Mouse (Mus musculus) Patski (cell line): ENCODE measurements around the gene Fam217a. TPM values are rescaled to one million over a fixed set of nuclear protein-coding genes. Genes with fewer than 3 reads are reported as not detected.
"Not testable (repeated sequence)": the region's sequence is repeated elsewhere in the genome, so short reads cannot be mapped to it uniquely, and the experiment has no call there.

ENCODE experiments used
- ATAC-seq: fragments of 100-300 bp; one replicate; pipeline ENCODE4 v1.8.0; 2021
- CTCF ChIA-PET: fragments of 350-600 bp; sonication (Branson Sonifier 250); formaldehyde crosslinking; loops from one replicate; lab custom pipeline; 2022; ENCODE audit warnings: inconsistent platforms; lab: Charles Lee
- POLR2A ChIA-PET: fragments of 350-600 bp; sonication (Branson Sonifier 250); formaldehyde crosslinking; loops from one replicate; lab custom pipeline; 2022; ENCODE audit warnings: antibody characterized with exemption, inconsistent platforms; lab: Charles Lee
- DNase-seq: peaks from one replicate; pipeline ENCODE4 v3.0.0-alpha.2; 2011; ENCODE audit warnings: low read depth, low spot score
- H3K27me3 ChIP-seq: fragments of 371-371 bp; one replicate; pipeline ENCODE4 v1.5.1; 2021
- CTCF ChIP-seq: fragments of 100-300 bp; IDR thresholded peaks from one replicate; pipeline ENCODE4 v1.5.1; 2021
- in situ Hi-C: fragments of 300-500 bp; cut with MboI; formaldehyde crosslinking; loops from 3 replicates; pipeline ENCODE4 v1.11.1; 2018; ENCODE audit warnings: low pct_unique_long_range_greater_than_20kb, mixed read lengths
- polyA plus RNA-seq: library from polyadenylated mRNA; unstranded; gene quantifications from one replicate; pipeline ENCODE4 v1.2.3, GENCODE M21; 2021

Gene Fam217a
- polyA plus RNA-seq, 1 experiment from 2014 or later: not detected

GRCm38 (mm10) chr13:34956901-34957300 is 32.8 kb upstream of the Fam217a start:
- ATAC-seq (no peak), DNase-seq (no peak)
- ChIA-PET POLR2A (no interaction called here), CTCF (no interaction called here)
- peaks cover 9% of the 10 kb centered on the region for H3K27me3 ChIP-seq
- in situ Hi-C loops: no loop called here
- no peak for TF ChIP-seq CTCF

GRCm38 (mm10) chr13:34951437-34951836 is 27.3 kb upstream of the Fam217a start:
- CTCF ChIA-PET, DNase-seq, ATAC-seq, H3K27me3 ChIP-seq, POLR2A ChIA-PET: not testable (repeated sequence)
- in situ Hi-C loops: loop anchor here (5.0 kb wide), 1 partner anchor 36 kb away; no protein-coding TSS in a partner anchor

- DNase-seq: no peak
- peaks cover 5% of the 10 kb centered on the region for H3K27me3 ChIP-seq
- no peak for ATAC-seq
- in situ Hi-C loops: no loop called here
- TF ChIP-seq CTCF: no peak
- POLR2A ChIA-PET: no interaction called here
- CTCF ChIA-PET: no interaction called here
These were observed 18.3 kb upstream of the Fam217a start for GRCm38 (mm10) chr13:34942370-34942769.

GRCm38 (mm10) chr13:34934931-34935644 is 11.0 kb upstream of the Fam217a start:
- in situ Hi-C loops: no loop called here
- peaks cover 32% of the 10 kb centered on the region for H3K27me3 ChIP-seq
- TF ChIP-seq CTCF: no peak
- POLR2A ChIA-PET: no interaction called here
- ATAC-seq (no peak), DNase-seq (no peak)
- CTCF ChIA-PET: no interaction called here

GRCm38 (mm10) chr13:34916520-34917167 is 7.5 kb downstream of the Fam217a start:
- H3K27me3 ChIP-seq: peaks cover 10% of the 10 kb centered on the region
- DNase-seq: no peak
- ChIA-PET CTCF (no interaction called here), POLR2A (no interaction called here)
- no peak for TF ChIP-seq CTCF
- in situ Hi-C loops: no loop called here
- ATAC-seq: no peak

GRCm38 (mm10) chr13:34914614-34915013 is 9.5 kb downstream of the Fam217a start:
- ChIA-PET POLR2A (no interaction called here), CTCF (interaction anchor here (1.4 kb wide), 1 partner anchor 8 kb away, joined by 4 read pairs; no protein-coding TSS in a partner anchor)
- peaks cover 4% of the 10 kb centered on the region for H3K27me3 ChIP-seq
- in situ Hi-C loops: no loop called here
- no peak for TF ChIP-seq CTCF
- DNase-seq: no peak
- ATAC-seq: no peak

- H3K27me3 ChIP-seq: no peaks in the 10 kb centered on the region
- ChIA-PET POLR2A (no interaction called here), CTCF (no interaction called here)
- in situ Hi-C loops: no loop called here
- no peak for TF ChIP-seq CTCF
- DNase-seq (no peak), ATAC-seq (no peak)
These were observed 31.2 kb downstream of the Fam217a start for GRCm38 (mm10) chr13:34892871-34893270.

GRCm38 (mm10) chr13:34876481-34876880 is 47.6 kb downstream of the Fam217a start:
- ChIA-PET CTCF (interaction anchor here (1.0 to 1.3 kb wide), 3 partner anchors 23 to 229 kb away, joined by 3 to 4 read pairs (median 4); no protein-coding TSS in a partner anchor), POLR2A (interaction anchor here (0.6 to 2.0 kb wide), 5 partner anchors 14 to 461 kb away, joined by 3 to 6 read pairs (median 4); no protein-coding TSS in a partner anchor)
- H3K27me3 ChIP-seq: no peaks in the 10 kb centered on the region
- ATAC-seq: no peak
- in situ Hi-C loops: loop anchor here (10.0 kb wide), 1 partner anchor 842 kb away; the partner anchor contains the start of gene Bphl
- no peak for DNase-seq
- TF ChIP-seq CTCF: no peak

- ATAC-seq: peak; percentile 71
- ChIA-PET CTCF (interaction anchor here (1.2 to 1.3 kb wide), 2 partner anchors 24 to 229 kb away, joined by 3 to 4 read pairs; no protein-coding TSS in a partner anchor), POLR2A (interaction anchor here (0.6 to 0.8 kb wide), 2 partner anchors 21 to 220 kb away, joined by 4 to 6 read pairs; no protein-coding TSS in a partner anchor)
- DNase-seq: peak; percentile 4
- in situ Hi-C loops: loop anchor here (10.0 kb wide), 1 partner anchor 841 kb away; the partner anchor contains the start of gene Bphl
- H3K27me3 ChIP-seq: no peaks in the 10 kb centered on the region
- TF ChIP-seq CTCF: no peak
These were observed 48.2 kb downstream of the Fam217a start for GRCm38 (mm10) chr13:34875741-34876445.

- no peaks in the 10 kb centered on the region for H3K27me3 ChIP-seq
- peak; percentile 67 for ATAC-seq
- in situ Hi-C loops: loop anchor here (10.0 kb wide), 1 partner anchor 840 kb away; the partner anchor contains the start of gene Bphl
- TF ChIP-seq CTCF: no peak
- ChIA-PET CTCF (interaction anchor here (1.2 to 1.3 kb wide), 3 partner anchors 25 to 228 kb away, joined by 3 to 4 read pairs (median 3); no protein-coding TSS in a partner anchor), POLR2A (interaction anchor here (0.6 kb wide), 2 partner anchors 17 to 538 kb away, joined by 3 read pairs; no protein-coding TSS in a partner anchor)
- DNase-seq: peak; percentile 54
These were observed 48.9 kb downstream of the Fam217a start, which contains the start of gene Prpf4b for GRCm38 (mm10) chr13:34875166-34875710. Gene Prpf4b (plus strand): TSS chr13:34875302.

GRCm38 (mm10) chr13:34874736-34875135 is 49.4 kb downstream of the Fam217a start:
- H3K27me3 ChIP-seq, DNase-seq, ATAC-seq: not testable (repeated sequence)
- POLR2A ChIA-PET: interaction anchor here (0.6 kb wide), 2 partner anchors 17 to 537 kb away, joined by 3 read pairs; no protein-coding TSS in a partner anchor
- CTCF ChIA-PET: interaction anchor here (1.2 kb wide), 1 partner anchor 224 kb away, joined by 3 read pairs; no protein-coding TSS in a partner anchor
- in situ Hi-C loops: loop anchor here (10.0 kb wide), 1 partner anchor 840 kb away; the partner anchor contains the start of gene Bphl
